Mouse (Mus musculus) bone marrow macrophage, adult 2 months (primary cell): Measurements from ENCODE around the gene Gins2.

Experiments
- CTCF ChIP-seq: IDR thresholded peaks from 2 replicates; pipeline ENCODE4 v1.5.1; 2012; ENCODE audit warnings: low read depth, mild to moderate bottlenecking, low read length, moderate library complexity
- POLR2A ChIP-seq: IDR thresholded peaks from 2 replicates; pipeline ENCODE4 v1.6.1; 2012; ENCODE audit warnings: mild to moderate bottlenecking, low read depth, low read length, borderline replicate concordance

GRCm38 (mm10) chr8:120549922-120550321 lies 39.2 kb downstream of the Gins2 start:
- no peak for TF ChIP-seq CTCF
- TF ChIP-seq POLR2A: no peak
